Mouse (Mus musculus): ENCODE measurements around the gene Mogs. TPM values are rescaled to one million over a fixed set of nuclear protein-coding genes. Genes with fewer than 3 reads are reported as not detected.
"Not testable (repeated sequence)": the region's sequence is repeated elsewhere in the genome, so short reads cannot be mapped to it uniquely, and the experiment has no call there.

Gene Mogs
- polyA plus RNA-seq, 1 experiment from 2014 or later: 22.1 TPM

DNA sequence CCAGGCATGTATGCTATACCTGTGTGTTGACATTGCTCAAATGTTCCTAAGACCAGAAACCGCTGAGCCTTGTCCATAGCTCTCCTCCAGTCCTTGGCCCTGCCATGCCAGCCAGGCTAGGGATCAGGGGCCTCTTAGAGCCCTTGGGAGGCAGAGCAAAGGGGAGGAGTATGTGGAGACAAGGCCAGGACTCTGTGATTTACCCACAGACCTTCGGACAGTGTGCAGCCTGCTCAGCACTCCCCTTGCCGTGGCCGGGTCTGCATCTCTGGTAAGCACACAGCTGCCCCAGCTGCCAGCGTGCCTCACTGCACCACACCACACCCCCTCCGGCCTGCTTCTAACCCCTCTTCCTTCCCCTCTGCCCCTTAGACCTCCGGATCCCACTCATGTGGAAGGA is 32.0 kb downstream of the Mogs start:
- Histone ChIP-seq H3K27ac (replicated peaks; ENCODE audit: low read depth, low read length) (no peak overlapping the region), H3K36me3 (replicated peaks; ENCODE audit: control insufficient read depth, insufficient read depth, low read depth, low read length) (peaks cover 4% of the 10 kb centered on the region), H3K9ac (replicated peaks; ENCODE audit: low read length) (no peak overlapping the region), H3K4me3 (ENCODE audit: low read depth, low read length) (no peak overlapping the region), H3K4me2 (ENCODE audit: low read depth, low read length) (no peak overlapping the region), H3K27me3 (ENCODE audit: control insufficient read depth, insufficient read depth, low read length) (no peaks in the 10 kb centered on the region), H3K4me1 (ENCODE audit: control insufficient read depth, insufficient read depth, low read length) (peaks cover 2% of the 10 kb centered on the region), H3K9me3 (replicated peaks; ENCODE audit: control insufficient read depth, low read length) (no peaks in the 10 kb centered on the region)
- 65% methylated on average over 7 of the region's 7 CpGs for WGBS
- ATAC-seq (replicated peaks; ENCODE audit: insufficient number of reproducible peaks, low FRiP score, low TSS enrichment, low read depth) (no peak), DNase-seq (ENCODE audit: low spot score) (no peak)

DNA sequence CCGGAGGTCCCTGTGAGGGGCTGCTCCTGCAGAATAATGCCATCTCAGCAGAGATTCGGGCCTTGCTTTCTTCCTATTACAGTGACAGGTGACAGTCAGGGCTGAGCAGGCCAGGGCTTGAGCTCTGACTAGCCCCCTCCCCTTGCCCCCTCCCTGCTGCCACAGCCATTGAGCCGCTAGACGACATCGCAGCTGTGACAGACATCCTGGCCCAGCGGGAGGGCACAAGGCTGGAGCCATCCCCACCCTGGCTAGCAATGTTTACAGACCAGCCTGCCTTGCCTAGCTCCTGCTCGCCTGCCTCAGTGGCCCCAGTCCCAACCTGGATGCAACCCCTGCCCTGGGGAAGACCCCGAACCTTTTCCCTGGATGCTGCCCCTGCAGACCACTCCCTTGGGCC is 36.4 kb downstream of the Mogs start:
- 29% methylated on average over 8 of the region's 8 CpGs for WGBS
- no peak overlapping the region for H3K4me2 ChIP-seq (ENCODE audit: low read depth, low read length)
- H3K27me3 ChIP-seq (ENCODE audit: control insufficient read depth, insufficient read depth, low read length): no peaks in the 10 kb centered on the region; the same call in 1 of the 2 replicates
- peaks cover 7% of the 10 kb centered on the region for H3K36me3 ChIP-seq (replicated peaks; ENCODE audit: control insufficient read depth, insufficient read depth, low read depth, low read length)
- DNase-seq (ENCODE audit: low spot score): no peak
- peaks cover 2% of the 10 kb centered on the region; the same call in 1 of the 2 replicates for H3K4me1 ChIP-seq (ENCODE audit: control insufficient read depth, insufficient read depth, low read length)
- H3K9ac ChIP-seq (replicated peaks; ENCODE audit: low read length): no peak overlapping the region
- H3K27ac ChIP-seq (replicated peaks; ENCODE audit: low read depth, low read length): no peak overlapping the region
- no peaks in the 10 kb centered on the region for H3K9me3 ChIP-seq (replicated peaks; ENCODE audit: control insufficient read depth, low read length)
- ATAC-seq (replicated peaks; ENCODE audit: insufficient number of reproducible peaks, low FRiP score, low TSS enrichment, low read depth): no peak
- H3K4me3 ChIP-seq (ENCODE audit: low read depth, low read length): no peak overlapping the region

DNA sequence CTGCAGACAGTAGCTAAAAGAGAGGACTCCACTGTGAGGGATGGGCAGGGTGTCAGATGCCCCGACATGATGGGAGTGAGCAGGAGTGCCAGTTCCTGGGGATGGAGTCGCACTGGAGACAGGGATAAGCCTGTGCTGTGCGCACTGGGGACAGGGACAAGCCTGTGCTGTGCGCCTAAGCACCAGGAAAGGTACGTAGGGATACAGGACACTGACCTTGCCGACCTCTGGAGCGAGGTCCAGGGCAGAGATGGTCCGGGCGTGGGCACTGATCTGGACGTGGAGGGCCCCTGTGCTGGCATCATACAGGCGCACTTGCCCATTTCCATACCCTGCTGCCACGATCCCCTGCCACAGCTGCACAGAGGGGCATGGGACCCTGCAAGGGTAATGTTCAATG is 37.7 kb downstream of the Mogs start:
- Histone ChIP-seq H3K4me3 (ENCODE audit: low read depth, low read length) (no peak overlapping the region), H3K27ac (replicated peaks; ENCODE audit: low read depth, low read length) (no peak overlapping the region), H3K4me1 (ENCODE audit: control insufficient read depth, insufficient read depth, low read length) (peaks cover 2% of the 10 kb centered on the region; the same call in 1 of the 2 replicates), H3K9me3 (replicated peaks; ENCODE audit: control insufficient read depth, low read length) (no peaks in the 10 kb centered on the region), H3K27me3 (ENCODE audit: control insufficient read depth, insufficient read depth, low read length) (no peaks in the 10 kb centered on the region; the same call in 1 of the 2 replicates), H3K4me2 (ENCODE audit: low read depth, low read length) (no peak overlapping the region), H3K9ac (replicated peaks; ENCODE audit: low read length) (no peak overlapping the region), H3K36me3 (replicated peaks; ENCODE audit: control insufficient read depth, insufficient read depth, low read depth, low read length) (peaks cover 7% of the 10 kb centered on the region)
- ATAC-seq (replicated peaks; ENCODE audit: insufficient number of reproducible peaks, low FRiP score, low TSS enrichment, low read depth): no peak
- 91% methylated on average over 12 of the region's 12 CpGs for WGBS
- no peak for DNase-seq (ENCODE audit: low spot score)

DNA sequence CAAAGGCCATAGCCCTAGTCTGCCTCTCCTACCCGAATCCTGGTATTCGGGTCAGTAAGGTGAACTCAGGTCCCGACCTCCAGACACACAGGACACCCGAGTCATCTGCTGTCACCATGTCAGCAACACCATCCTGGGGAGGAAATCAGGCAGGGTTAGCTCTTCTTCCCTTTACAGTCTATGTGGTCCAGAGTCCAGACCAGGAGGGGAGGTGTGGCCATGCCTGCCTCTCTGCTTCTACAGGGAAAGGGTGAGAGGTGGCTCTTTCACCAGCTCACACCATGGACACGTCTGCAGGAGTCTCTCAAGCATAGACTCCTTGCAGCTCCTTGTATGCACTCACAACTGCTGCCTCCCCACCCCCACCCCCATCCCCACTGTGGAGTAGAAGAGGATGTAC is 38.2 kb downstream of the Mogs start:
- Histone ChIP-seq H3K9ac (replicated peaks; ENCODE audit: low read length) (no peak overlapping the region), H3K4me3 (ENCODE audit: low read depth, low read length) (no peak overlapping the region), H3K4me1 (ENCODE audit: control insufficient read depth, insufficient read depth, low read length) (peaks cover 2% of the 10 kb centered on the region; the same call in 1 of the 2 replicates), H3K27ac (replicated peaks; ENCODE audit: low read depth, low read length) (no peak overlapping the region), H3K27me3 (ENCODE audit: control insufficient read depth, insufficient read depth, low read length) (no peaks in the 10 kb centered on the region; the same call in 1 of the 2 replicates), H3K4me2 (ENCODE audit: low read depth, low read length) (no peak overlapping the region), H3K9me3 (replicated peaks; ENCODE audit: control insufficient read depth, low read length) (no peaks in the 10 kb centered on the region), H3K36me3 (replicated peaks; ENCODE audit: control insufficient read depth, insufficient read depth, low read depth, low read length) (peaks cover 7% of the 10 kb centered on the region; the same call in 1 of the 2 replicates)
- ATAC-seq (replicated peaks; ENCODE audit: insufficient number of reproducible peaks, low FRiP score, low TSS enrichment, low read depth) (no peak), DNase-seq (ENCODE audit: low spot score) (no peak)
- 65% methylated on average over 5 of the region's 5 CpGs for WGBS

DNA sequence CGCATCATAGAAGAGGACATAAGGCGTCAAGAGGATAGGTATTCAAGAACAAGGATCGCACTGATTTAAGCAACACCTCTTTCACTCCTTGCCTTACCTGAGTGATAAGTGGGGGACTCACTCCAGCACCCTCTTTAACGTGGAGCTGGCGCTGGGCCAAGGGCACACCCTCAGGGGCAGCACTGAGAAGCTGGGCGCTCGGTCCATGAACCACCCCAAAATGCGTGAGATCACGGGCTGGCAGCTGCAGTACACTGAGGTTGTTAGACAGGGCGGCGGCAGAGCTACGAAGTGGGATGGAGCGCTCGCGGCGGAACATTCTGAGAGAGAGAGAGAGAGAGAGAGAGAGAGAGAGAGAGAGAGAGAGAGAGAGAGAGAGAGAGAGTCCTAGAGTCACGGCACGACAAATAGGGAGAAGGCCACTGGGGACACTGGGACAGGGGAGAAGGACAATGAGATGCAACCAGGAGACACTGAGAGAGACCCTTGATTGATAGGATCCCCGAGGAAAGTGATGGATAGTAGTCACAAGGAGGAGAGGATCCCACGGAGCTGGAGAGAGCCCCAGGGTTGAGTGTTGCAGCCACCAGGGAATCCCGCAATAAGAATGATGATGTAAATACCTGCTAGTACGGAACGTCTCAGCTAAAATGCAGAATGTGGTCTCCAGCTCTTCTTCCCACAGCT is 40.4 kb downstream of the Mogs start:
- Histone ChIP-seq H3K4me2 (ENCODE audit: low read depth, low read length) (peak overlapping the region; percentile 83), H3K4me3 (ENCODE audit: low read depth, low read length) (peak overlapping the region; percentile 51), H3K36me3 (replicated peaks; ENCODE audit: control insufficient read depth, insufficient read depth, low read depth, low read length) (peaks cover 7% of the 10 kb centered on the region; the same call in 1 of the 2 replicates), H3K9ac (replicated peaks; ENCODE audit: low read length) (peak overlapping the region; percentile 68), H3K9me3 (replicated peaks; ENCODE audit: control insufficient read depth, low read length) (no peaks in the 10 kb centered on the region), H3K4me1 (ENCODE audit: control insufficient read depth, insufficient read depth, low read length) (peaks cover 2% of the 10 kb centered on the region; the same call in 1 of the 2 replicates), H3K27me3 (ENCODE audit: control insufficient read depth, insufficient read depth, low read length) (peaks cover 2% of the 10 kb centered on the region), H3K27ac (replicated peaks; ENCODE audit: low read depth, low read length) (no peak overlapping the region)
- ATAC-seq (replicated peaks; ENCODE audit: insufficient number of reproducible peaks, low FRiP score, low TSS enrichment, low read depth): peak; percentile 6; the same call in 1 of the 2 replicates
- DNase-seq (ENCODE audit: low spot score): peak; percentile 29
- WGBS: 7% methylated on average over 23 of the region's 23 CpGs

DNA sequence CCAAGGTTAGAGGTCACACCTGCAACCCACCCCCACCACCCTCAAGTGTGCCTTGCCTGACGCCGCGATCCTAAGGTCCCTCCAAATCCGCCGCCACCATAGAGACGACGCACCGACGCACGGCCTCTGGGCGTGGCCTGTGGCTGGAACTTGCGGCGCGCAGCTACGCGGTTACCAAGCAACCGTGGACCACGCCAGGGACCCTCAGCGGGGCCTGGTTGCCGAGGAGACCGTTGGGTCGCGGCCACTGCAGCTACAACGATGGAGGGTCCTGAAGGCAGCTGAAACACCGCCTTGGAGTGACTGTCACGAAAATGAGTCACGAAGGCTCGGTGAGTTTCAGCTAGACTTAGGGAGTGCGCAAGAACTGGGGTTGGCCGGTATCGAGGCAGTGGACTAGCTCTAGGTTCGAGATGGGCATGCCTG is 41.0 kb downstream of the Mogs start, which contains the start of the genes Wdr54 and 1700003E16Rik:
TSS of gene Wdr54 (minus strand) at position 139 of the 426 bp plus-strand sequence.
TSS of gene 1700003E16Rik (plus strand) at position 146 of the 426 bp plus-strand sequence.
- Histone ChIP-seq H3K9ac (replicated peaks; ENCODE audit: low read length) (peak within 1 kb of the TSS; percentile 68), H3K4me2 (ENCODE audit: low read depth, low read length) (peak within 1 kb of the TSS; percentile 83), H3K27ac (replicated peaks; ENCODE audit: low read depth, low read length) (no peak within 1 kb of the TSS), H3K36me3 (replicated peaks; ENCODE audit: control insufficient read depth, insufficient read depth, low read depth, low read length) (peaks cover 7% of the 10 kb centered on the region; the same call in 1 of the 2 replicates), H3K9me3 (replicated peaks; ENCODE audit: control insufficient read depth, low read length) (no peaks in the 10 kb centered on the region), H3K27me3 (ENCODE audit: control insufficient read depth, insufficient read depth, low read length) (peaks cover 8% of the 10 kb centered on the region), H3K4me3 (ENCODE audit: low read depth, low read length) (peak within 1 kb of the TSS; percentile 51), H3K4me1 (ENCODE audit: control insufficient read depth, insufficient read depth, low read length) (peaks cover 2% of the 10 kb centered on the region; the same call in 1 of the 2 replicates)
- ATAC-seq (replicated peaks; ENCODE audit: insufficient number of reproducible peaks, low FRiP score, low TSS enrichment, low read depth) (peak; percentile 89), DNase-seq (ENCODE audit: low spot score) (peak; percentile 94)
- WGBS: 2% methylated on average over 32 of the region's 32 CpGs

DNA sequence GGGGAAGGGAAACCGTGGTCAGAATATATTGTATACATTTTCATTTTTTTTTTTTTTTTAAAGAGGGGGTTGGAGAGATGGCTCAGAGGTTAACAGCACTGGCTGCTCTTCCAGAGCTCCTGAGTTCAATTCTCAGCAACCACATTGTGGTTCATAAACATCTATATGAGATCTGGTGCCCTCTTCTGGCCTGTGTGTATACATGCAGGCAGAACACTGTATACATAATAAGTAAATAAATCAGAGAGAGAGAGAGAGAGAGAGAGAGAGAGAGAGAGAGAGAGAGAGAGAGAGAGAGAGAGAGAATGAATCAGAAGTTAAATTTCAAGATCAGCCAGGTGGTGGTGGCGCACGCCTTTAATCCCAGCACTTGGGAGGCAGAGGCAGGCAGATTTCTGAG is 44.2 kb downstream of the Mogs start:
- not testable (repeated sequence) for H3K9me3 ChIP-seq (replicated peaks; ENCODE audit: control insufficient read depth, low read length); H3K4me3 ChIP-seq (ENCODE audit: low read depth, low read length); ATAC-seq (replicated peaks; ENCODE audit: insufficient number of reproducible peaks, low FRiP score, low TSS enrichment, low read depth); H3K4me1 ChIP-seq (ENCODE audit: control insufficient read depth, insufficient read depth, low read length); H3K27ac ChIP-seq (replicated peaks; ENCODE audit: low read depth, low read length); H3K9ac ChIP-seq (replicated peaks; ENCODE audit: low read length); H3K4me2 ChIP-seq (ENCODE audit: low read depth, low read length); H3K36me3 ChIP-seq (replicated peaks; ENCODE audit: control insufficient read depth, insufficient read depth, low read depth, low read length)
- 39% methylated on average over 3 of the region's 3 CpGs for WGBS
- peak; percentile 77 for DNase-seq (ENCODE audit: low spot score)
- H3K27me3 ChIP-seq (ENCODE audit: control insufficient read depth, insufficient read depth, low read length): peaks cover 18% of the 10 kb centered on the region

DNA sequence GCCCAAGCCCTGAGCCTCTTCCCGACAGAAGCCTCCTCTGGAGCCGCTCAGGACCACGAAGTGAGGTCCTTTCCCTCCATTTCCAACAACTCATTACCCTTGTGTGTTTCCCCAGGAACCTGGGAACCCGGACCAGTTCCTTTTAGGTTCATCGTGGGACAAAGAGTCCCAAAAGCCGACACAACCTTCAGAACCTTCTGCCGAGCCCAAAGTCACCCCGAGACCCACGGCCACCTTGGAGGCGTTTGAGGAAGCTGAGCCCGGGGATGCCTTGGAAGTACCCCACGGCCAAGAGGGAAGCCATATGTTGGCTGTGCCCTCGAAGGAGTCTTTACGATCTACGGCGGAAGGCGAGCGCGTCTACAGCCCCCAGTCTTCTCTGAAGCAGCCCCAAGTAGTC is 46.1 kb downstream of the Mogs start:
- peak overlapping the region; percentile 43; the same call in 1 of the 2 replicates for H3K9ac ChIP-seq (replicated peaks; ENCODE audit: low read length)
- H3K4me1 ChIP-seq (ENCODE audit: control insufficient read depth, insufficient read depth, low read length): no peaks in the 10 kb centered on the region
- no peak overlapping the region for H3K27ac ChIP-seq (replicated peaks; ENCODE audit: low read depth, low read length)
- peak overlapping the region; percentile 63 for H3K4me2 ChIP-seq (ENCODE audit: low read depth, low read length)
- H3K27me3 ChIP-seq (ENCODE audit: control insufficient read depth, insufficient read depth, low read length): peaks cover 18% of the 10 kb centered on the region
- no peaks in the 10 kb centered on the region for H3K9me3 ChIP-seq (replicated peaks; ENCODE audit: control insufficient read depth, low read length)
- H3K36me3 ChIP-seq (replicated peaks; ENCODE audit: control insufficient read depth, insufficient read depth, low read depth, low read length): no peaks in the 10 kb centered on the region
- 5% methylated on average over 19 of the region's 19 CpGs for WGBS
- no peak for ATAC-seq (replicated peaks; ENCODE audit: insufficient number of reproducible peaks, low FRiP score, low TSS enrichment, low read depth)
- DNase-seq (ENCODE audit: low spot score): no peak
- H3K4me3 ChIP-seq (ENCODE audit: low read depth, low read length): peak overlapping the region; percentile 31

All from embryonic facial prominence, embryonic 11.5 days (tissue).